Comparison of ENCODE assay signal across 18 mouse cellular contexts in the genomic region with DNA sequence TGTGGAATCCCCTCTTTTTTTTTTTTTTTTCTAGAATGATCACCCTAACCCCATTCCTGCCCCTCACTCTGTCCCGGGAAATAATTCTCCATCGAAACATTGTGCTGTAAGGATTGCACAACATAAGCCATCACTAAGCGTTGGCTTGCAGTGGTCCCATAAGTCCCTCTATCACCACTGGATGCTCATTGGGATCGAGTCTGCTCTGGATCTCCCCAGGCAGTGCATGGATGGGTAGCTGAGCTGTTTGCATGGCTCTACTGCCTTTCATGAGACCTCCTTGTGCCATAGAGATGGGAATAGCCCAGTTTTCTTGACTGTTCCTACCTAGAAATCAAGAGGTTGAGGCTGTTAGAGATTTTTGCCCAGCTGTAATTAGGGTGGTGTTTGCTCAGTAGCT. TPM values are rescaled to one million over a fixed set of nuclear protein-coding genes. Genes with fewer than 3 reads are reported as not detected.
DNase-seq lines count a peak whose midpoint lies in the region; ATAC-seq lines count a peak whose summit lies in the region.
"Had no signal": no experiment of that assay in that cellular context is flagged by ENCODE, and none has a peak within 500 bp of the region (broad histone marks: within the 10 kb centered on the region; RNA-seq: fewer than 3 reads in every experiment).

No protein-coding gene starts in this region.

- no peak for ATAC-seq in midbrain, embryonic 11.5 days (ENCODE audit: low FRiP score)
- ATAC-seq in midbrain, embryonic 13.5 days, result no peak
- ATAC-seq: activated CD4-positive, CD25-positive, alpha-beta regulatory T cell, adult 4 months; CD4-positive, CD25-positive, alpha-beta regulatory T cell, adult 4 months; Patski had no signal

- H3K4me2 ChIP-seq in midbrain, embryonic 11.5 days, result no peak overlapping the region
- H3K4me2 ChIP-seq in midbrain, embryonic 13.5 days (replicated peaks), result no peak overlapping the region

- no peaks in the 10 kb centered on the region for H3K9me3 ChIP-seq in midbrain, embryonic 11.5 days (ENCODE audit: control insufficient read depth, low read length)
- no peaks in the 10 kb centered on the region for H3K9me3 ChIP-seq in midbrain, embryonic 13.5 days
- H3K9me3 ChIP-seq: G1E had no signal

- no peak overlapping the region for H3K9ac ChIP-seq in midbrain, embryonic 11.5 days (ENCODE audit: low read length)
- no peak overlapping the region for H3K9ac ChIP-seq in midbrain, embryonic 13.5 days (replicated peaks)

- no peak overlapping the region for H3K4me3 ChIP-seq in midbrain, embryonic 11.5 days (ENCODE audit: low read depth, low read length)
- H3K4me3 ChIP-seq in midbrain, embryonic 13.5 days (replicated peaks), result no peak overlapping the region

- H3K36me3 ChIP-seq in midbrain, embryonic 11.5 days (ENCODE audit: control insufficient read depth, insufficient read depth, low read length), result no peaks in the 10 kb centered on the region
- H3K36me3 ChIP-seq in midbrain, embryonic 13.5 days, result no peaks in the 10 kb centered on the region
- H3K36me3 ChIP-seq: G1E had no signal

- WGBS in midbrain, embryonic 11.5 days, result 93% methylated on average over 4 of the region's 4 CpGs
- 93% methylated on average over 4 of the region's 4 CpGs for WGBS in midbrain, embryonic 13.5 days

- H3K4me1 ChIP-seq in midbrain, embryonic 11.5 days (ENCODE audit: control insufficient read depth, insufficient read depth, low read length), result no peaks in the 10 kb centered on the region
- no peaks in the 10 kb centered on the region for H3K4me1 ChIP-seq in midbrain, embryonic 13.5 days (replicated peaks)

- H3K27ac ChIP-seq in midbrain, embryonic 11.5 days (ENCODE audit: low read depth, low read length), result no peak overlapping the region
- H3K27ac ChIP-seq in midbrain, embryonic 13.5 days, result no peak overlapping the region

- DNase-seq in heart, adult 11 months, result peak; percentile 82
- no peak for DNase-seq in heart, adult 9 months (ENCODE audit: low spot score in 2 of 2)
- DNase-seq in midbrain, embryonic 11.5 days (ENCODE audit: low spot score, missing footprints), result peak; percentile 60
- DNase-seq: adrenal gland, adult 2 months; adrenal gland, adult 8-10 months; adrenal gland, postnatal 10 days; adrenal gland, postnatal 14 days; adrenal gland, postnatal 25 days; adrenal gland, postnatal 36 days; B cell, adult 2 months; cerebellum, adult 11 months; cerebellum, adult 11-12 months; cerebellum, adult 18-20 months had no signal

- no peaks in the 10 kb centered on the region for H3K27me3 ChIP-seq in midbrain, embryonic 11.5 days (ENCODE audit: control insufficient read depth, insufficient read depth, low read length)
- no peaks in the 10 kb centered on the region for H3K27me3 ChIP-seq in midbrain, embryonic 13.5 days
- H3K27me3 ChIP-seq: Patski had no signal

RNA-seq across cellular contexts. Expression of a gene that starts 13.0 kb away (rescaled TPM):
- 4.8 TPM in 2 replicates for polyA plus RNA-seq in midbrain, embryonic 11.5 days (2014; fragmentation: Nextera tagmentation; extraction: Ambion mirVana)
- 0.99 and 1.1 TPM in 2 replicates for polyA plus RNA-seq in midbrain, embryonic 13.5 days (2015; fragmentation: Nextera tagmentation; extraction: Ambion mirVana)
- polyA plus RNA-seq: activated CD4-positive, CD25-positive, alpha-beta regulatory T cell, adult 4 months; CD4-positive, CD25-positive, alpha-beta regulatory T cell, adult 4 months; G1E had no signal

Comparison
In these comparisons a context has a peak if more than half of its experiments do, and no peak if none do; other contexts are left out.
1. DNase-seq: peak in heart, adult 11 months (single experiment) and midbrain, embryonic 11.5 days (single experiment); none in heart, adult 9 months (0 of 2).